8 mouse cellular contexts compared by ENCODE assay signal in the genomic region with DNA sequence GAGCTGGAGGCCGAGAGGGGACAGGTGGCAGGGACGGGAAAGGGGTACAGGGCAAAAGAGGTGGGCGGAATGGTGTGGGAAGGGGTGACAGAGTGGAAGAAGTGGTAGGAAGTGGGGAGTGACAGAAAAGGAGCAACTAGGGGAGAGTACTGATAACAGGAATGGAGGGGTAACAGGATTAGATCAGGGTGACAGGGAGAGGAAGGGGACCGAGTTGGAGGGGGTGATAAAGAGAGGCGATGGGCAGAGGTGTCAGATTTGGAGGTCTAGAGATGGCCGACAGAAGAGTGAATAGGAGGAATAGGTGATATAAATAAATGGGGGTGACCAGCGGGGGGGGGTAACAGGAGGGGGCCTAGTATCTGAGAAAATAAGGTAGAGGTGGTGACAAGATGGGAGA. TPM values are rescaled to one million over a fixed set of nuclear protein-coding genes. Genes with fewer than 3 reads are reported as not detected.
A peak's percentile ranks its signal among the peaks of the same experiment; 100 is the strongest.
DNase-seq lines count a peak whose midpoint lies in the region; ATAC-seq lines count a peak whose summit lies in the region.

No protein-coding gene starts in this region.

- H3K4me3 ChIP-seq in kidney, embryonic 16.5 days (ENCODE audit: low read length) = peak overlapping the region; percentile 76
- H3K4me3 ChIP-seq in brown adipose tissue, adult 24 weeks (ENCODE audit: insufficient read depth, low read depth, low read length) = peak overlapping the region; percentile 80
- peak overlapping the region; percentile 52 for H3K4me3 ChIP-seq in hindbrain, embryonic 14.5 days (replicated peaks; ENCODE audit: low read length)
- peak overlapping the region; percentile 62 for H3K4me3 ChIP-seq in midbrain, embryonic 14.5 days (replicated peaks; ENCODE audit: low read depth, low read length)

- peaks cover 24% of the 10 kb centered on the region for H3K4me1 ChIP-seq in kidney, embryonic 16.5 days (ENCODE audit: insufficient read depth, low read length)
- H3K4me1 ChIP-seq in brown adipose tissue, adult 24 weeks (ENCODE audit: control insufficient read depth, insufficient read depth, insufficient read length, low read length) = peaks cover 11% of the 10 kb centered on the region
- H3K4me1 ChIP-seq in hindbrain, embryonic 14.5 days (replicated peaks; ENCODE audit: control insufficient read depth, insufficient read depth, low read length) = peaks cover 15% of the 10 kb centered on the region
- H3K4me1 ChIP-seq in midbrain, embryonic 14.5 days (ENCODE audit: control insufficient read depth, insufficient read depth, low read length) = peaks cover 19% of the 10 kb centered on the region

- H3K4me2 ChIP-seq in kidney, embryonic 16.5 days (replicated peaks; ENCODE audit: low read depth, low read length) = peak overlapping the region; percentile 82
- H3K4me2 ChIP-seq in hindbrain, embryonic 14.5 days (replicated peaks) = peak overlapping the region; percentile 89
- peak overlapping the region; percentile 83 for H3K4me2 ChIP-seq in midbrain, embryonic 14.5 days (ENCODE audit: low read length)

- no peaks in the 10 kb centered on the region for H3K9me3 ChIP-seq in kidney, embryonic 16.5 days (ENCODE audit: low read length)
- H3K9me3 ChIP-seq in hindbrain, embryonic 14.5 days (ENCODE audit: control insufficient read depth, low read length) = no peaks in the 10 kb centered on the region
- H3K9me3 ChIP-seq in midbrain, embryonic 14.5 days (ENCODE audit: control insufficient read depth, low read length) = no peaks in the 10 kb centered on the region

- no peaks in the 10 kb centered on the region for H3K27me3 ChIP-seq in kidney, embryonic 16.5 days (ENCODE audit: insufficient read depth, low read length)
- H3K27me3 ChIP-seq in hindbrain, embryonic 14.5 days (ENCODE audit: control insufficient read depth, insufficient read depth, low read length) = no peaks in the 10 kb centered on the region
- H3K27me3 ChIP-seq in midbrain, embryonic 14.5 days (ENCODE audit: control insufficient read depth, insufficient read depth, low read length) = no peaks in the 10 kb centered on the region

- no peak for ATAC-seq in kidney, embryonic 16.5 days (ENCODE audit: low FRiP score, low TSS enrichment)
- ATAC-seq in hindbrain, embryonic 14.5 days (ENCODE audit: low FRiP score) = no peak
- ATAC-seq in midbrain, embryonic 14.5 days (ENCODE audit: low FRiP score, low TSS enrichment) = no peak

- H3K9ac ChIP-seq in kidney, embryonic 16.5 days (replicated peaks; ENCODE audit: low read length) = peak overlapping the region; percentile 85
- peak overlapping the region; percentile 70 for H3K9ac ChIP-seq in hindbrain, embryonic 14.5 days
- peak overlapping the region; percentile 80 for H3K9ac ChIP-seq in midbrain, embryonic 14.5 days (replicated peaks; ENCODE audit: low read length)

- intact Hi-C loops in left cerebral cortex, postnatal 36 days (cut with DNase I) = no loop called here

- peaks cover 26% of the 10 kb centered on the region for H3K36me3 ChIP-seq in kidney, embryonic 16.5 days (ENCODE audit: insufficient read depth, low read length)
- H3K36me3 ChIP-seq in hindbrain, embryonic 14.5 days (replicated peaks; ENCODE audit: control insufficient read depth, insufficient read depth) = peaks cover 24% of the 10 kb centered on the region
- H3K36me3 ChIP-seq in midbrain, embryonic 14.5 days (ENCODE audit: control insufficient read depth, insufficient read depth, low read length) = peaks cover 25% of the 10 kb centered on the region

- DNase-seq in kidney, adult 18-20 months = no peak
- no peak for DNase-seq in hindbrain, embryonic 14.5 days (ENCODE audit: low spot score)
- no peak for DNase-seq in midbrain, embryonic 14.5 days
- no peak for DNase-seq in adrenal gland, adult 18-20 months (ENCODE audit: low spot score in 2 of 2)
- DNase-seq in cerebellum, adult 11-12 months = no peak
- DNase-seq in left cerebral cortex, postnatal 36 days (ENCODE audit: low spot score in 2 of 2) = no peak

- H3K27ac ChIP-seq in kidney, embryonic 16.5 days (ENCODE audit: low read length) = peak overlapping the region; percentile 74
- H3K27ac ChIP-seq in brown adipose tissue, adult 24 weeks (replicated peaks; ENCODE audit: low read depth, low read length) = peak overlapping the region; percentile 67
- peak overlapping the region; percentile 71 for H3K27ac ChIP-seq in hindbrain, embryonic 14.5 days
- peak overlapping the region; percentile 80 for H3K27ac ChIP-seq in midbrain, embryonic 14.5 days (replicated peaks; ENCODE audit: low read depth, low read length)

- 2% methylated on average over 7 of the region's 7 CpGs for WGBS in kidney, embryonic 16.5 days
- 6% methylated on average over 7 of the region's 7 CpGs for WGBS in hindbrain, embryonic 14.5 days
- 1% methylated on average over 7 of the region's 7 CpGs for WGBS in midbrain, embryonic 14.5 days

RNA-seq across cellular contexts. Expression of gene Cic, which starts 1.1 kb away (rescaled TPM):
- polyA plus RNA-seq in kidney, embryonic 16.5 days (2015; fragmentation: Nextera tagmentation; extraction: Ambion mirVana) = 28.9 and 30.8 TPM in 2 replicates
- polyA plus RNA-seq in brown adipose tissue, adult 24 weeks (2012; ENCODE audit: insufficient read depth, insufficient read length, missing spikeins) = 25.2 and 31.3 TPM in 2 replicates
- 42.5 and 47.5 TPM in 2 replicates for polyA plus RNA-seq in hindbrain, embryonic 14.5 days (2014; fragmentation: Nextera tagmentation; extraction: Ambion mirVana)
- 47.3 and 52.0 TPM in 2 replicates for polyA plus RNA-seq in midbrain, embryonic 14.5 days (2014; fragmentation: Nextera tagmentation; extraction: Ambion mirVana)
- 100 to 1,000 TPM in 1 of 2 experiments, 10 to 100 TPM in 1; 96.8 to 123 TPM for total RNA-seq in adrenal gland, adult 18-20 months (2021)
- total RNA-seq in left cerebral cortex, postnatal 36 days (2021) = 100 to 1,000 TPM; 206 to 234 TPM

RNA-seq across cellular contexts. Expression of gene Erf, which starts 18.0 kb away (rescaled TPM):
- 12.5 and 15.2 TPM in 2 replicates for polyA plus RNA-seq in kidney, embryonic 16.5 days (2015; fragmentation: Nextera tagmentation; extraction: Ambion mirVana)
- polyA plus RNA-seq in brown adipose tissue, adult 24 weeks (2012; ENCODE audit: insufficient read depth, insufficient read length, missing spikeins) = 7.1 and 7.4 TPM in 2 replicates
- 5.7 and 6.7 TPM in 2 replicates for polyA plus RNA-seq in hindbrain, embryonic 14.5 days (2014; fragmentation: Nextera tagmentation; extraction: Ambion mirVana)
- 2.2 and 4.8 TPM in 2 replicates for polyA plus RNA-seq in midbrain, embryonic 14.5 days (2014; fragmentation: Nextera tagmentation; extraction: Ambion mirVana)
- 10 to 100 TPM; 18.3 to 25.8 TPM for total RNA-seq in adrenal gland, adult 18-20 months (2021)
- 10 to 100 TPM; 55.8 to 76.2 TPM for total RNA-seq in left cerebral cortex, postnatal 36 days (2021)

RNA-seq across cellular contexts. Expression of gene Pafah1b3, which starts 29.2 kb away (rescaled TPM):
- polyA plus RNA-seq in kidney, embryonic 16.5 days (2015; fragmentation: Nextera tagmentation; extraction: Ambion mirVana) = 197 and 199 TPM in 2 replicates
- 1.6 and 4.8 TPM in 2 replicates for polyA plus RNA-seq in brown adipose tissue, adult 24 weeks (2012; ENCODE audit: insufficient read depth, insufficient read length, missing spikeins)
- polyA plus RNA-seq in hindbrain, embryonic 14.5 days (2014; fragmentation: Nextera tagmentation; extraction: Ambion mirVana) = 523 and 576 TPM in 2 replicates
- 630 and 836 TPM in 2 replicates for polyA plus RNA-seq in midbrain, embryonic 14.5 days (2014; fragmentation: Nextera tagmentation; extraction: Ambion mirVana)
- 10 to 100 TPM; 23.3 to 30.4 TPM for total RNA-seq in adrenal gland, adult 18-20 months (2021)
- 10 to 100 TPM; 24.0 to 25.5 TPM for total RNA-seq in left cerebral cortex, postnatal 36 days (2021)

RNA-seq across cellular contexts. Expression of gene Gsk3a, which starts 30.9 kb away (rescaled TPM):
- 9.0 and 9.9 TPM in 2 replicates for polyA plus RNA-seq in kidney, embryonic 16.5 days (2015; fragmentation: Nextera tagmentation; extraction: Ambion mirVana)
- 85.4 and 96.9 TPM in 2 replicates for polyA plus RNA-seq in brown adipose tissue, adult 24 weeks (2012; ENCODE audit: insufficient read depth, insufficient read length, missing spikeins)
- 23.4 and 24.1 TPM in 2 replicates for polyA plus RNA-seq in hindbrain, embryonic 14.5 days (2014; fragmentation: Nextera tagmentation; extraction: Ambion mirVana)
- 20.7 and 26.0 TPM in 2 replicates for polyA plus RNA-seq in midbrain, embryonic 14.5 days (2014; fragmentation: Nextera tagmentation; extraction: Ambion mirVana)
- 100 to 1,000 TPM in 1 of 2 experiments, 10 to 100 TPM in 1; 96.7 to 101 TPM for total RNA-seq in adrenal gland, adult 18-20 months (2021)
- 100 to 1,000 TPM; 206 to 237 TPM for total RNA-seq in left cerebral cortex, postnatal 36 days (2021)

RNA-seq across cellular contexts. Expression of gene Prr19, which starts 32.6 kb away (rescaled TPM):
- 0.84 and 0.98 TPM in 2 replicates for polyA plus RNA-seq in kidney, embryonic 16.5 days (2015; fragmentation: Nextera tagmentation; extraction: Ambion mirVana)
- polyA plus RNA-seq in brown adipose tissue, adult 24 weeks (2012; ENCODE audit: insufficient read depth, insufficient read length, missing spikeins) = not detected in 2 replicates
- 4.2 and 5.2 TPM in 2 replicates for polyA plus RNA-seq in hindbrain, embryonic 14.5 days (2014; fragmentation: Nextera tagmentation; extraction: Ambion mirVana)
- 3.0 and 3.2 TPM in 2 replicates for polyA plus RNA-seq in midbrain, embryonic 14.5 days (2014; fragmentation: Nextera tagmentation; extraction: Ambion mirVana)
- total RNA-seq in adrenal gland, adult 18-20 months (2021) = not detected
- not detected for total RNA-seq in left cerebral cortex, postnatal 36 days (2021)

Comparison
In these comparisons a context has a peak if more than half of its experiments do, and no peak if none do; other contexts are left out.
1. RNA of gene Pafah1b3, which starts 29.2 kb away (polyA plus RNA-seq): 630 to 836 TPM in midbrain, embryonic 14.5 days, 523 to 576 TPM in hindbrain, embryonic 14.5 days and 197 to 199 TPM in kidney, embryonic 16.5 days; 1.6 to 4.8 TPM in brown adipose tissue, adult 24 weeks; every median in the first group is over 10 times any median in the second.
2. Peak in every context shown above with its lines, with median percentiles within 50 percentile points of each other: H3K27ac ChIP-seq, H3K4me2 ChIP-seq, H3K4me3 ChIP-seq and H3K9ac ChIP-seq.